Comparison of ENCODE assay signal across 21 mouse cellular contexts in the genomic region with DNA sequence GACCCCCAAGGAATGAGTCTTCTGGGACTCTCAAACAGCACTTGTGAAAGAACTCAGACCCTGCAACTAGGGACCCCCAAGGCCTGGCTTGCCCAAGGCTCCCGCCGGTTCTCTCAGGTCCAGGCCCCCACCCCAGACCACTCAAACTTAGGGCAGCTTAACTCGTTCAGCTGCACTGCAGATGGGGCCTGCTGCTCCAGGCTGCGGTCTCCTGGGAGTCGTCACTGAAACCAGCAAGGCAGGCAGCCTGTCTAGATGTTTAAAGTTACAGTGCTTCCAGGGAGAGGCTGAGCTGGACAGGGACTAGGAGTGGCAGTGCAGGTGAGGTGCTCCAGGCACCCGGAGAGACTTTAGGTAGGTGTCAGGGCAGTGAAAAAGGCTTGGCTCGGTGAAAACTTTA. TPM values are rescaled to one million over a fixed set of nuclear protein-coding genes. Genes with fewer than 3 reads are reported as not detected.
A peak's percentile ranks its signal among the peaks of the same experiment; 100 is the strongest.
DNase-seq lines count a peak whose midpoint lies in the region; ATAC-seq and TF ChIP-seq lines count a peak whose summit lies in the region.
"Had no signal": no experiment of that assay in that cellular context is flagged by ENCODE, and none has a peak within 500 bp of the region (broad histone marks: within the 10 kb centered on the region; RNA-seq: fewer than 3 reads in every experiment).

No protein-coding gene starts in this region.

- no peak for ATAC-seq in midbrain, embryonic 11.5 days (ENCODE audit: low FRiP score)
- no peak for ATAC-seq in midbrain, postnatal 0 days (ENCODE audit: low FRiP score)
- no peak for ATAC-seq in neural tube, embryonic 13.5 days (ENCODE audit: low read depth)
- ATAC-seq: forebrain, embryonic 13.5 days; hindbrain, embryonic 16.5 days; intestine, postnatal 0 days had no signal

- DNase-seq in heart, adult 11 months, result peak; percentile 89
- no peak for DNase-seq in heart, postnatal 10 days
- DNase-seq in midbrain, embryonic 11.5 days (ENCODE audit: low spot score, missing footprints), result peak; percentile 87
- DNase-seq in midbrain, postnatal 0 days (ENCODE audit: low spot score), result no peak
- DNase-seq in limb, embryonic 10.5 days (ENCODE audit: low spot score), result peak; percentile 47
- DNase-seq in c-Kit-positive CD71-positive TER-119-positive erythroid progenitor cells, embryonic 14.5 days (ENCODE audit: low spot score), result no peak
- DNase-seq: adrenal gland, adult 8-10 months; cerebellum, adult 11-12 months; cerebellum, postnatal 25 days; gastrocnemius, postnatal 14 days; heart, adult 2 months; lung, postnatal 10 days; right cerebral cortex, postnatal 4 days had no signal

- H3K27me3 ChIP-seq in midbrain, embryonic 11.5 days (ENCODE audit: control insufficient read depth, insufficient read depth, low read length), result peaks cover 63% of the 10 kb centered on the region
- peaks cover 15% of the 10 kb centered on the region for H3K27me3 ChIP-seq in midbrain, postnatal 0 days (ENCODE audit: insufficient read depth, low read length)
- peaks cover 98% of the 10 kb centered on the region for H3K27me3 ChIP-seq in limb, embryonic 10.5 days (ENCODE audit: low read depth, poor library complexity, severe bottlenecking)
- peaks cover 88% of the 10 kb centered on the region for H3K27me3 ChIP-seq in neural tube, embryonic 13.5 days

- no peak for TF ChIP-seq CTCF in midbrain, postnatal 0 days (IDR thresholded peaks at IDR 0.05)

- intact Hi-C loops in heart, postnatal 10 days (cut with DNase I), result loop anchor here (2.0 kb wide), 1 partner anchor 19 kb away; no protein-coding TSS in a partner anchor

- no peak overlapping the region for H3K4me2 ChIP-seq in midbrain, embryonic 11.5 days
- H3K4me2 ChIP-seq in midbrain, postnatal 0 days (ENCODE audit: low read depth, low read length, poor library complexity, severe bottlenecking), result no peak overlapping the region
- no peak overlapping the region for H3K4me2 ChIP-seq in neural tube, embryonic 13.5 days
- H3K4me2 ChIP-seq: limb, embryonic 15.5 days; liver, embryonic 15.5 days had no signal

- H3K9ac ChIP-seq in midbrain, embryonic 11.5 days (ENCODE audit: low read length), result no peak overlapping the region
- no peak overlapping the region for H3K9ac ChIP-seq in midbrain, postnatal 0 days (replicated peaks; ENCODE audit: low read length, poor library complexity, severe bottlenecking)
- no peak overlapping the region for H3K9ac ChIP-seq in neural tube, embryonic 13.5 days
- H3K9ac ChIP-seq: forebrain, embryonic 13.5 days; kidney, embryonic 15.5 days; limb, embryonic 15.5 days; liver, embryonic 15.5 days had no signal

- no peak overlapping the region for H3K4me3 ChIP-seq in midbrain, embryonic 11.5 days (ENCODE audit: low read depth, low read length)
- H3K4me3 ChIP-seq in midbrain, postnatal 0 days (ENCODE audit: low read depth, low read length), result no peak overlapping the region
- H3K4me3 ChIP-seq in limb, embryonic 10.5 days, result no peak overlapping the region
- H3K4me3 ChIP-seq in neural tube, embryonic 13.5 days, result no peak overlapping the region
- H3K4me3 ChIP-seq: heart, adult 2 months; kidney, embryonic 15.5 days; limb, embryonic 15.5 days; liver, embryonic 15.5 days had no signal

- H3K9me3 ChIP-seq in midbrain, embryonic 11.5 days (ENCODE audit: control insufficient read depth, low read length), result no peaks in the 10 kb centered on the region
- H3K9me3 ChIP-seq in midbrain, postnatal 0 days (ENCODE audit: low read length), result no peaks in the 10 kb centered on the region
- H3K9me3 ChIP-seq in limb, embryonic 10.5 days (replicated peaks), result no peaks in the 10 kb centered on the region
- H3K9me3 ChIP-seq in neural tube, embryonic 13.5 days, result no peaks in the 10 kb centered on the region
- H3K9me3 ChIP-seq: forebrain, embryonic 13.5 days; kidney, embryonic 15.5 days; limb, embryonic 15.5 days; liver, embryonic 15.5 days had no signal

- H3K27ac ChIP-seq in midbrain, embryonic 11.5 days (ENCODE audit: low read depth, low read length), result no peak overlapping the region
- no peak overlapping the region for H3K27ac ChIP-seq in midbrain, postnatal 0 days (ENCODE audit: low read depth, low read length)
- H3K27ac ChIP-seq in limb, embryonic 10.5 days, result peak overlapping the region; percentile 88
- peak overlapping the region; percentile 96; the same call in 1 of the 2 replicates for H3K27ac ChIP-seq in neural tube, embryonic 13.5 days (replicated peaks)
- H3K27ac ChIP-seq: forebrain, embryonic 13.5 days; heart, adult 2 months; kidney, embryonic 15.5 days; limb, embryonic 15.5 days; liver, embryonic 15.5 days; stomach, postnatal 0 days had no signal

- H3K36me3 ChIP-seq in midbrain, embryonic 11.5 days (ENCODE audit: control insufficient read depth, insufficient read depth, low read length), result no peaks in the 10 kb centered on the region
- H3K36me3 ChIP-seq in midbrain, postnatal 0 days (ENCODE audit: insufficient read depth, low read length), result no peaks in the 10 kb centered on the region
- no peaks in the 10 kb centered on the region for H3K36me3 ChIP-seq in limb, embryonic 10.5 days
- no peaks in the 10 kb centered on the region for H3K36me3 ChIP-seq in neural tube, embryonic 13.5 days
- H3K36me3 ChIP-seq: kidney, embryonic 15.5 days; limb, embryonic 15.5 days; liver, embryonic 15.5 days had no signal

- peaks cover 35% of the 10 kb centered on the region for H3K4me1 ChIP-seq in midbrain, embryonic 11.5 days (ENCODE audit: control insufficient read depth, insufficient read depth, low read length)
- H3K4me1 ChIP-seq in midbrain, postnatal 0 days (ENCODE audit: insufficient read depth, low read length), result no peaks in the 10 kb centered on the region
- peaks cover 68% of the 10 kb centered on the region for H3K4me1 ChIP-seq in limb, embryonic 10.5 days
- H3K4me1 ChIP-seq in neural tube, embryonic 13.5 days (replicated peaks), result peaks cover 58% of the 10 kb centered on the region
- H3K4me1 ChIP-seq: liver, embryonic 15.5 days had no signal

- 7% methylated on average over 7 of the region's 7 CpGs for WGBS in midbrain, embryonic 11.5 days
- 33% methylated on average over 7 of the region's 7 CpGs for WGBS in midbrain, postnatal 0 days
- 11% methylated on average over 7 of the region's 7 CpGs for WGBS in limb, embryonic 10.5 days
- 16% methylated on average over 7 of the region's 7 CpGs for WGBS in neural tube, embryonic 13.5 days

RNA-seq across cellular contexts. Expression of a gene that starts 21.9 kb away (rescaled TPM):
- total RNA-seq in heart, postnatal 10 days (2021), result 10 to 100 TPM; 26.4 to 38.5 TPM
- 26.3 and 27.7 TPM in 2 replicates for polyA plus RNA-seq in midbrain, embryonic 11.5 days (2014; fragmentation: Nextera tagmentation; extraction: Ambion mirVana)
- 28.6 and 45.5 TPM in 2 replicates for total RNA-seq in midbrain, postnatal 0 days (2014; rRNA removed)
- polyA plus RNA-seq in midbrain, postnatal 0 days (2015; fragmentation: Nextera tagmentation; extraction: Ambion mirVana), result 11.7 and 12.9 TPM in 2 replicates
- polyA plus RNA-seq in limb, embryonic 10.5 days (2016; fragmentation: Nextera tagmentation; extraction: Ambion mirVana), result 20.7 and 26.5 TPM in 2 replicates
- 17.9 and 18.4 TPM in 2 replicates for polyA plus RNA-seq in neural tube, embryonic 13.5 days (2015; fragmentation: Nextera tagmentation; extraction: Ambion mirVana)

Comparison
In these comparisons a context has a peak if more than half of its experiments do, and no peak if none do; other contexts are left out.
1. DNase-seq: peak in heart, adult 11 months (single experiment), midbrain, embryonic 11.5 days (single experiment) and limb, embryonic 10.5 days (single experiment); none in heart, postnatal 10 days (0 of 2), midbrain, postnatal 0 days (single experiment) and c-Kit-positive CD71-positive TER-119-positive erythroid progenitor cells, embryonic 14.5 days (single experiment).
2. H3K27ac ChIP-seq: peak in limb, embryonic 10.5 days (single experiment) and neural tube, embryonic 13.5 days (single experiment); none in midbrain, embryonic 11.5 days (single experiment) and midbrain, postnatal 0 days (single experiment).